Mouse (Mus musculus) embryonic facial prominence, embryonic 13.5 days (tissue): Measurements from ENCODE around the gene Mms19. TPM values are rescaled to one million over a fixed set of nuclear protein-coding genes. Genes with fewer than 3 reads are reported as not detected.
"Not testable (repeated sequence)": the region's sequence is repeated elsewhere in the genome, so short reads cannot be mapped to it uniquely, and the experiment has no call there.

ENCODE experiments used
- ATAC-seq: fragments of 200-750 bp; cut with Nextera tagmentation; 2 replicates; pipeline ENCODE4 v1.8.0; 2017; ENCODE audit warnings: low read depth; ENCODE audit not compliant: insufficient number of reproducible peaks, insufficient read depth, low FRiP score, low TSS enrichment
- H3K27ac ChIP-seq: fragments of 300-500 bp; sonication (generic); 2 replicates; pipeline ENCODE4 v1.5.1; 2015; ENCODE audit warnings: moderate library complexity, mild to moderate bottlenecking, inconsistent platforms
- H3K27me3 ChIP-seq: fragments of 300-500 bp; sonication (generic); 2 replicates; pipeline ENCODE4 v1.6.1; 2015; ENCODE audit warnings: mild to moderate bottlenecking, inconsistent platforms
- H3K36me3 ChIP-seq: fragments of 300-500 bp; sonication (generic); 2 replicates; pipeline ENCODE4 v1.6.1; 2015; ENCODE audit warnings: mild to moderate bottlenecking, inconsistent platforms
- H3K4me1 ChIP-seq: fragments of 300-500 bp; sonication (generic); 2 replicates; pipeline ENCODE4 v1.6.1; 2015; ENCODE audit warnings: inconsistent platforms
- H3K4me2 ChIP-seq: fragments of 300-500 bp; sonication (generic); 2 replicates; pipeline ENCODE4 v1.6.1; 2015; ENCODE audit warnings: moderate library complexity, mild to moderate bottlenecking, inconsistent platforms
- H3K4me3 ChIP-seq: fragments of 300-500 bp; sonication (generic); 2 replicates; pipeline ENCODE4 v1.5.1; 2015; ENCODE audit warnings: mild to moderate bottlenecking, inconsistent platforms
- H3K9ac ChIP-seq: fragments of 300-500 bp; sonication (generic); 2 replicates; pipeline ENCODE4 v1.6.1; 2015; ENCODE audit warnings: mild to moderate bottlenecking, inconsistent platforms
- H3K9me3 ChIP-seq: fragments of 300-500 bp; sonication (generic); 2 replicates; pipeline ENCODE4 v1.6.1; 2016; ENCODE audit warnings: inconsistent platforms
- WGBS: fragments of 180-500 bp; shearing (Covaris S2); methylation state at CpG from one replicate; pipeline ENCODE4 v1.1.7; 2015; ENCODE audit warnings: mixed read lengths; 5-methylcytosine and 5-hydroxymethylcytosine counted together
- polyA plus RNA-seq: library from polyadenylated mRNA; unstranded; fragments of >200 nt; fragmentation: Nextera tagmentation; extraction: Ambion mirVana; gene quantifications from 2 replicates; pipeline ENCODE4 v1.2.1, GENCODE M21; 2015

Gene Mms19
- polyA plus RNA-seq, 1 experiment from 2014 or later, result 41.2 TPM

DNA sequence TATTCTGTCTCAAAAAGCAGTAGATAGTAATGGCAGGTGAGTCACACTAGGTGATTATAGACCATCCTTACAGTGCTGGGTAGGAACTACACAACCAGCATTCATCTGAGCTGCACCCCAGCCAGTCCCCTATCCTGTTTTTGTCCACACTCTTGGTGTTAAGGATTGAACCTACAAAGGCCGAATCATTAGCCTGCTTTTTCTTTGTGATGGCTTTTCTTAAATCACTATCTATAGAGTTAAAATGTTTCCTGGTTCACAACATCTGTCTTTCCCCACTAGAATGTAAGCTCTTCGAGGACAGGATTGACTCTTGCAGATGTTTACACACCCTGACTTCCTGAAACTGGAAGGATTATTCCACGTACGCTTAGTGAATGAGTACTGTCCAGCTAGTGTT, 61.5 kb downstream of the Mms19 start:
- Histone ChIP-seq H3K4me3 (no peak overlapping the region), H3K27me3 (no peaks in the 10 kb centered on the region), H3K36me3 (peaks cover 57% of the 10 kb centered on the region), H3K4me1 (peaks cover 9% of the 10 kb centered on the region; the same call in 1 of the 2 replicates), H3K9ac (no peak overlapping the region), H3K4me2 (no peak overlapping the region), H3K9me3 (no peaks in the 10 kb centered on the region), H3K27ac (no peak overlapping the region)
- WGBS, result 74% methylated on average over 4 of the region's 4 CpGs
- no peak for ATAC-seq

DNA sequence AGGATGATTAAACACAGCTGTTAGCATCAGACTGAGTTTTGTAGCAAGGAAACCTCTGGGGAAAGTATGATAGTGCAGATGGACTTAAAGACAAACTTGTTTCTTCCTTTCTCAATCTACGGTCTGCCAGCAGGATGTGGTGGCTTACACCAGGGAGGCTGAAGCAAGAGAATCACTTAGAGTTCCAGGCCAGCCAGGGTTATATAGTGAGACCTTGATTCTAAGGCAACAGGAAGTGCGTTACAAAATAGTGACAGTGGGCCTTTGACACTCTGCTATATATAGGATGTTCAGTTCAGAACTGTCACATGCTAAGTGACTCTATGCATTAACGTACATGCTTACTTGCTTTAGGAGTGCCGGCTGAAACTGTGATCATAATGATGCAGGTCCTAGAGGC, 64.1 kb downstream of the Mms19 start:
- Histone ChIP-seq H3K9me3 (no peaks in the 10 kb centered on the region), H3K36me3 (peaks cover 34% of the 10 kb centered on the region), H3K9ac (no peak overlapping the region), H3K4me3 (no peak overlapping the region), H3K4me1 (peaks cover 26% of the 10 kb centered on the region), H3K4me2 (no peak overlapping the region), H3K27me3 (no peaks in the 10 kb centered on the region), H3K27ac (no peak overlapping the region)
- ATAC-seq, result no peak
- WGBS, result 84% methylated on average over 4 of the region's 4 CpGs

DNA sequence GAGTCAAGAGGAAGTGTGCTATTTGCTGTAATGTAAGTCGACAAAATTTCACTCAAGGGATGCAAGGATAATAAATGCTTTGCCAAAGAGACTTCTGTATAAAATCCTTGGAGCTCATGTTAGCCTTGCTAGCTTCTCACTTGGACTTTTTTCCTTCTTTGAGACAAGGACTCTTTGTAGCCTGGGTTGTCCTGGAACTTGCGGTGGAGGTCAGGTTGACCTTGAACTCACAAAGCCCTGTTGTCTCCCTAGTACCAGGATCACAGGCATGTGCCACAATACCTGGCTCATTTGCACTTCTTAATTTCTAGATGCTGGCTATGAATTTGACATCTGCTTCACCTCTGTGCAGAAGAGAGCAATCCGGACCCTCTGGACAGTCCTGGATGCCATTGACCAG, 65.7 kb downstream of the Mms19 start:
- peaks cover 34% of the 10 kb centered on the region for H3K36me3 ChIP-seq

DNA sequence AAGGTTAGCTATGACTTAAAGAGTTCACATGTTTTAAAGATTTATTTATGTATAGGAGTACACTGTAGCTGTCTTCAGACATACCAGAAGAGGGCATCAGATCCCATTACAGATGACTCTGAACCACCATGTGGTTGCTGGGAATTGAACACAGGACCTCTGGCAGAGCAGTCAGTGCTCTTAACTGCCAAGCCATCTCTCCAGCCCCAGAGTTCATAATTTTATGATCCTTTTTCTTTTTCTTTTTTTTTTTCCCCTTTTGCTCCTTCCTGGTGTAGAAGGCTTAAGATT, 66.4 kb downstream of the Mms19 start:
- H3K4me3 ChIP-seq, result peak overlapping the region; percentile 96; the same call in 1 of the 2 replicates

More for the DNA sequence above, 65.7 kb downstream of the Mms19 start:
- H3K4me3 ChIP-seq, result no peak overlapping the region
- no peak overlapping the region for H3K27ac ChIP-seq
- peaks cover 26% of the 10 kb centered on the region for H3K4me1 ChIP-seq
- H3K4me2 ChIP-seq, result no peak overlapping the region
- H3K9ac ChIP-seq, result no peak overlapping the region
- no peaks in the 10 kb centered on the region for H3K9me3 ChIP-seq
- WGBS, result 82% methylated on average over 3 of the region's 3 CpGs
- no peak for ATAC-seq
- H3K27me3 ChIP-seq, result no peaks in the 10 kb centered on the region

DNA sequence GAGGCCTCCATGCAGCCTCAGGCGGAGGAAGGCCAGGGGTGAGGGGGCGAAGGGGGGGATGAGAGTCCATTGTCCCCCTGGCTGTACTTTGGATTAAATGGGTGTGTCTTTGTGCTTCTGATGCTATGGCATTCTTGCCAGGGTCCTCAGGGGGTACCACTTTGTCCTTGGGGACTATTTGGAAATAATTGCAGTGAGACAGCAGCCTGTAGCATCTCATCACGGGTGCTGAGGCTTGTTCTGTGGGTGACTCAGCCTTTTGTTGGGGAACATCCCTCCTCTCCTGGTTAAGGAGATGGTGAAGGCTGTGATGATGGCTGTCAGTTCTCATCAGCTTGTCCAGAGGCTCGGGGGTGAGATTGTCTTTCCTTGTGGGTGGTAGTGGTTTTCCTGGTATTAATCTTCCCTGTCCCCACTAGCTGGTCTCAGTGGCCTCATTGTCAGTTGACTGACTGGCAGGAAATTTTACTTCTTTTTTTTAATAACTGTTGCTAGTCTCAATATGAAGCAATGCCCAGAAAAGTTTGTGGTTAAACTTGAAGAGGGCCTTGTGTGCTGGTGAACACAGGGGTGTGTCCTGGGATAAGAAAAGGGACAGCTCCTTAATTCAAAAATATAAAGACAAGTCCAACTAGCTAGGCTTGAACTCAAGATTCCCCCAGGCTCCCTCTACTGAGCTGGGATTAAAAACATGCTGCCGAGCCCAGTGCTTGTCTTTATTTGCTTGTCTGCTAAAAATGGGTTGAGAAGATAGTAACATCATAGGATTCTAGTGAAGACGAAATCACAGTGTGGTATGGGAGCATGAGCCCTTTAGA, 67.0 kb downstream of the Mms19 start:
- peak overlapping the region; percentile 28; the same call in 1 of the 2 replicates for H3K27ac ChIP-seq
- no peaks in the 10 kb centered on the region for H3K9me3 ChIP-seq
- peaks cover 24% of the 10 kb centered on the region for H3K36me3 ChIP-seq
- H3K4me2 ChIP-seq, result peak overlapping the region; percentile 92
- H3K27me3 ChIP-seq, result no peaks in the 10 kb centered on the region
- peak overlapping the region; percentile 96 for H3K9ac ChIP-seq
- H3K4me1 ChIP-seq, result peaks cover 26% of the 10 kb centered on the region
- H3K4me3 ChIP-seq, result peak overlapping the region; percentile 96
- ATAC-seq, result no peak
- WGBS, result 28% methylated on average over 6 of the region's 6 CpGs

More for the DNA sequence above, 66.4 kb downstream of the Mms19 start:
- H3K36me3 ChIP-seq, result peaks cover 29% of the 10 kb centered on the region
- ATAC-seq, H3K9ac ChIP-seq, H3K9me3 ChIP-seq, H3K27me3 ChIP-seq: not testable (repeated sequence)
- peaks cover 26% of the 10 kb centered on the region for H3K4me1 ChIP-seq
- 0 out of 2 replicates have a peak overlapping the region, but pooled peaks have one; percentile 28 for H3K27ac ChIP-seq
- H3K4me2 ChIP-seq, result peak overlapping the region; percentile 92

DNA sequence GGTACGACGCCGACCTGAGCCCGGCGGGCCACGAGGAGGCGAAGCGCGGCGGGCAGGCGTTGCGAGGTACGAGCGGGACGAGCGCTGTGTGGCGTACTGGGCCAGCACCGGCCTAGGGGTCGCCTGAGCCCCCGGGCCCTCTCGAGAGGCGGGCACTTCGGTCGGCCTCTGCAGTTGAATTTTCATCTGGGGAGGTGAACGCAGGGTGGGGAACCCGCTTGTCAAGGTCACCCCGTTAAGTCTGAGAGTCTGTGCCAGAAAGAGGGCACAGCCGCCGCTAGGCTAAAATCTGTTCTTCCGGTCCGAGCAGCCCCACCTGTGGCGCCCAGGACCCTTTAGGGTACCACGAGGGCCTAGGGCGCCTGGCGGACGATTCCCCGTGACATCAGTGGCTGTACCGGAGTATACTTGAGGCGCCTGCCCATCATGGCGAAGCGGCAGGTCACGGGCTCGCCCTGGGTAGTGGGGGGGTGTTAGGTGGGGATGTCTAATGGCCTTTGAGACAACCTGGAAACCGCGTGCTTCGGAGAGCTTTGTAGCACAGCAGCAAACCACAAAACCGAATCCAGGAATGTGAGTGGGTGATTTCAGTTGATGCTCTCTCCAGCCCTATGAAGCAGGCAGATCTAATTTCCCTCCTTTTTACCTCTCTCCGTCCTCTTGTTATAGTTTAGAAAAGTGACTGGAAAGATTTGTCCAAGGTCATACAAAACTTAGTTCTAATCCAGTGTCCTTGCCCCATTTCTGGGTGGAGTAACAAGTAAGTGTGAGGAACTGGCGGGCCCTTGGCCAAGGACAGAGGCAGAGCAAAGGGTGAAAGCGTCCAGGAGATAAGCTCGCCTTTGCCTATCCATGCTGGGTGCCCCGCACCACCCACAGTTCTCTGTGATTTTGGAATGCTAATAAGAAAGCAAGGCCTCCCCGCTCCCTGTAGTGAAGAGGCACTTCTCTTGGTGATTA, 68.6 kb downstream of the Mms19 start:
- Histone ChIP-seq H3K9ac (peak overlapping the region; percentile 96), H3K27ac (peak overlapping the region; percentile 91), H3K4me2 (peak overlapping the region; percentile 92), H3K4me3 (peak overlapping the region; percentile 96), H3K4me1 (peaks cover 26% of the 10 kb centered on the region), H3K36me3 (peaks cover 18% of the 10 kb centered on the region), H3K27me3 (no peaks in the 10 kb centered on the region), H3K9me3 (no peaks in the 10 kb centered on the region)
- ATAC-seq, result peak; percentile 57
- under 1% methylated on average over 46 of the region's 53 CpGs for WGBS

DNA sequence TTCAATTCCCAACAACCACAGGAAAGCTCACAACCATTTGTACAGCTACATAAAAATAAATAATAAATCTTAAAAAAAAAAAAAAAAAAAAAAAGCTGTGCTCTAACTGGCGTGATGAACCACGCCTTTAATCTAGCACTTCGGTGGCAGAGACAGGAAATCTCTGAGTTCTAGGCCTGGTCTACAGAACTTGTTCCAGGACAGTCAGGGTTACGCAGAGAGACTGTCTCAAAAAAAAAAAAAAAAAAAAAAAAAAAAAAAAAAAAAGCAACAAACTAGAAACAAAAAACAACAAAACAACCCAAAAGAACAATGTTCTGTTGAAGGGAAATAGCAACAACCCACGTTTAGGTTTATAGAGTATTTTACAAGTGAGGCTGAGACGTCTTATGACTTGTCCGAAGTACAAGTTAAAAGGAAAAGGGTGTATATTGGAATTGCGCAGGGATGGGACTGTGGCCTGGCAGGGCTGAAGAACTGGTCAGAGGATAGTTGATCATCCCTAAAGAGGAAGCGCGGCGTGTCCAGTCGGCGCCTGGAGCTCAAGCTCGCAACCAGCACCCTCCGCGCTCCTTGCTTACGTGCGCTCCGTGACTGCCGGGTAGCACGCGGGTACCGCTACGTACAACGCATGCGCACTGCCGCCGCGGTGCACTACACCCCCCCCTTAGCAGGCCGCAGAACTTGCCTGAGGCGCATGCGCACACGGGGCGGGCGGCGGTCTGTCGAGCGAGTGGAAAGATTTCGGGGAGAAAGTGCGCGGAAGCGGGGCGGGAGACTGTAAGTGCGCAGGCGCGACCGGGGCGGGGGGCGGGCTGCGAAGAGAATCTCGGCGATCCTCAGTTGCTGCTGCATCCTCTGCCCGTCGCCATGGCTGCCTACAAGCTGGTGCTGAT, 69.5 kb downstream of the Mms19 start, which contains the start of gene Pgam1:
Gene Pgam1 (plus strand): TSS at position 746 of the 896 bp plus-strand sequence.
- Histone ChIP-seq H3K4me3 (peak within 1 kb of the TSS; percentile 96), H3K36me3 (peaks cover 8% of the 10 kb centered on the region), H3K27ac (peak within 1 kb of the TSS; percentile 91), H3K9me3 (no peaks in the 10 kb centered on the region), H3K9ac (peak within 1 kb of the TSS; percentile 96), H3K4me2 (peak within 1 kb of the TSS; percentile 92), H3K4me1 (peaks cover 26% of the 10 kb centered on the region), H3K27me3 (no peaks in the 10 kb centered on the region)
- peak; percentile 89 for ATAC-seq
- 5% methylated on average over 52 of the region's 54 CpGs for WGBS

DNA sequence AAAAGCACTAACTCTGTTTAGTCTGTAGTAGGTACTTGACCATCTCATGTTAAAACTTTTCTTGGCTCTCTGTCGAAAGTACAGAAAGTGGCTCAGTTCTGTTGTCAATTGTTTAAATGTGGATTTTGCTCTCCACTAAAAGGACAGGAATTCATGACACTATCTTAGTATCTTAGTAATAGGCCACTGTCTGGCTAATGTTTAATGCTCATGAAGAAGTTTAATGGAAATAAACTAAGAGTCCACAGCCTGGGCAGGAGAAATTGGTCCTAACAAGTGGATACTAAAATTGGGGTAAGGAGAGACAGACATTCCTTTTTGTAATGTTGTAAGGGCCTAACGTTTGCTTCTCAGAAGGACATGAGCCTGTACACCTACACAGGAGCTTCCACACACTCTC, 70.6 kb downstream of the Mms19 start:
- ATAC-seq, result no peak
- Histone ChIP-seq H3K36me3 (no peaks in the 10 kb centered on the region), H3K9ac (no peak overlapping the region), H3K4me1 (peaks cover 26% of the 10 kb centered on the region), H3K4me3 (no peak overlapping the region), H3K4me2 (no peak overlapping the region), H3K27me3 (no peaks in the 10 kb centered on the region), H3K27ac (no peak overlapping the region), H3K9me3 (no peaks in the 10 kb centered on the region)
- 87% methylated on average over 2 of the region's 2 CpGs for WGBS

DNA sequence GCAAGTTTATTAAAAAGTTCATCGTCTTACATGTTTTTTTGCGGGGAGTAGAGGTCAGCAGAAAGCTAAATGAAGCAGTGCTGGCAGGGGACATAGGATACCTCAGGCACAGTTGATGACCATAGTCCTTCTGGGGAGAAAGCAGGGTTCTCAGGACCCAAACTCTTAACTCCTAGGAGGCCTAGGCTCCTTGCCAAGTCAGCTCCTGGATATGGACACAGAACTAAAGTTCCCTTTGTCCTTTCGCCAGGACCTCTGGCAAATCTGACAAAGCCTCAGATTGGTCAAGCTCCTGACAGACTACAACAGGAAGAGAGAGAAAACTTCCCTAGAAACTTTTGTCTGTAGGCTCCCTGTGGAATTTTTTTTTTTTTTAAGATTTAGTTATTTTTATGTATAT, 72.2 kb downstream of the Mms19 start:
- no peak overlapping the region for H3K4me2 ChIP-seq
- no peaks in the 10 kb centered on the region for H3K27me3 ChIP-seq
- no peaks in the 10 kb centered on the region for H3K9me3 ChIP-seq
- H3K9ac ChIP-seq, result no peak overlapping the region
- no peak overlapping the region for H3K27ac ChIP-seq
- no peaks in the 10 kb centered on the region for H3K36me3 ChIP-seq
- peaks cover 10% of the 10 kb centered on the region for H3K4me1 ChIP-seq
- H3K4me3 ChIP-seq, result no peak overlapping the region
- WGBS, result 88% methylated on average over 3 of the region's 3 CpGs
- no peak for ATAC-seq

DNA sequence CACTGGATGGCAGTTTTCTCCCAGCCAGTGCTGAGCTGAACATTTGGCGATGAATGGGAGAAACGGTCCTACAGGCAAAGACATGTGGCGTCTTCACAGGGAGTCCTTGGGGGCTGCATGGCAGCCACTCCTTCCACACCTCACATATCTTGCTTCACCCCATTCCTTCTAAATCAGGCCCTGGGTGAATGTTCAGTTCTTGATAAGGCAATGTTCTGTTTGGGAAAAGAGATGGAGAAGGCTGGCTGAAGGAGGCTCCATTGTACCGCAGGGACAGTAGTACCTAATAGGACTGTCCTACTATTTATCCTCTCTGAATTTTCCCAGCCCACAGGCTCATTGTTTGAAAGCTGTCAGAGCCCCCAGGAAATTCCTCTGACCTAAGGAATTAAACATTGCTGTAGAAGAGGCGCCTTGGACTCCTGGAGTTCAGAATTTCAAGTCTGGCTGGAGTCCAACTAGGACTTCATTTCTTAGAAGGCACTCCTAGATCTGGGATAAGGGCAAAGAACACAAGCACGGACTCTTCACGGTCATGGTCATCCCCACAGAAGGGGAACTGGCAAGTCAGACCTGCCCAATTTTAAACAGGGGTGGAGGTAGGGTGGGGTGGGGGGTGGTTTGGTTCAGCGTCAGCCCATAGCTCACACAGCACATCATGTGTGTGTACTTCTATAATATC, 73.7 kb downstream of the Mms19 start:
- 0 out of 2 replicates have a peak overlapping the region, but pooled peaks have one; percentile 6 for H3K9ac ChIP-seq
- H3K36me3 ChIP-seq, result no peaks in the 10 kb centered on the region
- H3K27ac ChIP-seq, result no peak overlapping the region; the same call in 1 of the 2 replicates
- WGBS, result 52% methylated on average over 8 of the region's 8 CpGs
- no peaks in the 10 kb centered on the region for H3K4me1 ChIP-seq
- no peak overlapping the region for H3K4me3 ChIP-seq
- H3K4me2 ChIP-seq, result no peak overlapping the region
- no peaks in the 10 kb centered on the region for H3K9me3 ChIP-seq
- no peaks in the 10 kb centered on the region for H3K27me3 ChIP-seq
- no peak for ATAC-seq
